Mouse (Mus musculus) liver, postnatal 0 days (tissue): ENCODE measurements at regions not wholly inside any gene's neighbourhood (a gene's known extent, or its start where the extent isn't known, plus 50 kb on each side); places are given as distances from the start of the nearest gene placed in this dataset.

Experiments
- CTCF ChIP-seq: sonication (generic); IDR thresholded peaks from 2 replicates; pipeline ENCODE4 v1.5.1; 2016; ENCODE audit warnings: antibody characterized with exemption, low read depth
- EP300 ChIP-seq: IDR thresholded peaks from 2 replicates; pipeline ENCODE4 v1.6.1; 2016; ENCODE audit warnings: antibody characterized with exemption, low read depth, mild to moderate bottlenecking

DNA sequence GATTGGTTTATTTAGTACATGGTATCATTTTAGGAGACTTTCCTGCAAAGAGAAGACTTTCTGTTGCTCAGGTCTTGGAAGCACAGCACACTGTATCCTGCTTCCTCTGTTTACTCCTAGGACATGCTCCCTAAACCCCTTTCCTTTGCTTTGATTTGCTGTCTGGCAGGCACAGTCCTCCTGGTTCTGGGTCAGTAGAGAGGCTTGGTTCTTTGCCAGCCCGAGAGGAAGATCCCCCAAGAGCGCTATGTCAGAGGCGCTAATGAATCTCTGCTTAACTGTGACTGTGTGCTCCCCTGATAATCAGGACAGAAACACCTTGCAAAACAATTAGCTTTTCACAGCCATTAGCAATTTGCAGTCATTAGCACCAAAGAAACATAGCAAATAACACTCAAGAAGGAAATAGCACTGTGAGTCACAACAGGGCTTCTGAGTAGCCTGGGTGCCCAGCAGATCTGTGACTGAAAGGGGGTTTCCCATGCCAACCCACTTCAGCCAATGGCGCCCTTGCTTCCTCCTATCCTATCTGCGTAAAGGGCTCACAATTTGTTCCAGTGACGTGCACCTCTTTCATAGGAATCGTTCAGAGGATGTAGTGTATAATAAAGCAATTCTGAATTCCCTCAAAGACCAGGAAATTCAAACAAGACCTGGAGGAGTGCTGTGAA is 145.5 kb downstream of the Gm815 start:
- TF ChIP-seq CTCF, result no peak
- no peak for TF ChIP-seq EP300
